Mouse (Mus musculus) embryonic fibroblast, embryonic 13.5 days (primary cell): ENCODE data around the gene Olfr1367.

Experiments
- CTCF ChIP-seq: IDR thresholded peaks from 2 replicates; pipeline ENCODE4 v1.5.1; 2011; ENCODE audit warnings: mild to moderate bottlenecking, control low read depth, low read length, moderate library complexity, borderline replicate concordance; ENCODE audit not compliant: insufficient read depth
- POLR2A ChIP-seq: IDR thresholded peaks from 2 replicates; pipeline ENCODE4 v1.6.1; 2011; ENCODE audit warnings: low read depth, mild to moderate bottlenecking, control low read depth, low read length, moderate library complexity

DNA sequence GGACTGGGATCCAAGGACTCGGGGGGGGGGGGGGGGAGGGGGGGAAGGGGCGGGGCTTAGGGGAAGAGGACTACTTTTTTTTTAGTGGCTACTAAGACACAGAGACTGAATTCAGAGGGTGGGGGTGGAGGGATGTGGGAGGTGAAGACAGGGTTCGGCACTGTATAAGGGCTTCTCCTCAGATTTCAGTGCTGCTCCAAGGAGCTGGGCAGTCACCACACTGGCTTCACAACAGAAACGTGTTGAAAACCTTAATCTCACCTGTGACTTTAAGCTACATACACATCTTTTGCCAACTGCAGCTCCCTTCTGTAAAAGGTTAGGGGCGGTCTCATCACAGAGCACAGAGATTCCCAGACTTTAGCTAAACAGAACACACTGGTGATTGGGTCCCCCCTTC is 33.9 kb upstream of the Olfr1367 start:
- no peak for TF ChIP-seq CTCF
- TF ChIP-seq POLR2A: no peak
